Mouse (Mus musculus): ENCODE results near the gene Zmynd8.

The Zmynd8 gene

GRCm38 (mm10) chr2:165878907-165879361, 19.9 kb downstream of the Zmynd8 start:
- DNase-seq = peak; percentile 88

GRCm38 (mm10) chr2:165878021-165878585, 20.7 kb downstream of the Zmynd8 start:
- DNase-seq = no peak

GRCm38 (mm10) chr2:165877180-165877579, 21.6 kb downstream of the Zmynd8 start:
- no peak for DNase-seq

- DNase-seq = peak; percentile 87
Measured at GRCm38 (mm10) chr2:165876201-165876918, 22.5 kb downstream of the Zmynd8 start.

- no peak for DNase-seq
Measured at GRCm38 (mm10) chr2:165875406-165875955, 23.3 kb downstream of the Zmynd8 start.

GRCm38 (mm10) chr2:165874461-165875339, 24.1 kb downstream of the Zmynd8 start:
- peak; percentile 99 for DNase-seq

- DNase-seq = peak; percentile 94
Measured at GRCm38 (mm10) chr2:165873777-165874176, 25.0 kb downstream of the Zmynd8 start.

GRCm38 (mm10) chr2:165873196-165873595, 25.6 kb downstream of the Zmynd8 start:
- DNase-seq = peak; percentile 97

GRCm38 (mm10) chr2:165869257-165869656, 29.6 kb downstream of the Zmynd8 start:
- DNase-seq = no peak

GRCm38 (mm10) chr2:165868522-165869175, 30.2 kb downstream of the Zmynd8 start:
- DNase-seq = peak; percentile 99

- peak; percentile 91 for DNase-seq
Measured at GRCm38 (mm10) chr2:165867549-165867948, 31.3 kb downstream of the Zmynd8 start.

GRCm38 (mm10) chr2:165866951-165867387, 31.8 kb downstream of the Zmynd8 start:
- peak; percentile 96 for DNase-seq

- peak; percentile 91 for DNase-seq
Measured at GRCm38 (mm10) chr2:165866412-165866811, 32.4 kb downstream of the Zmynd8 start.

- DNase-seq = peak; percentile 90
Measured at GRCm38 (mm10) chr2:165864769-165865168, 34.0 kb downstream of the Zmynd8 start.

GRCm38 (mm10) chr2:165861683-165862594, 36.9 kb downstream of the Zmynd8 start:
- DNase-seq = peak; percentile 91

GRCm38 (mm10) chr2:165860962-165861682, 37.7 kb downstream of the Zmynd8 start:
- DNase-seq = peak; percentile 92

GRCm38 (mm10) chr2:165860447-165860846, 38.4 kb downstream of the Zmynd8 start:
- peak; percentile 85 for DNase-seq

GRCm38 (mm10) chr2:165858453-165859384, 40.1 kb downstream of the Zmynd8 start:
- DNase-seq = peak; percentile 99

- DNase-seq = peak; percentile 98
Measured at GRCm38 (mm10) chr2:165857841-165858426, 40.9 kb downstream of the Zmynd8 start.

All from heart, adult 11 months (tissue).